Mouse (Mus musculus): Measurements from ENCODE around the gene Plcl2. TPM values are rescaled to one million over a fixed set of nuclear protein-coding genes. Genes with fewer than 3 reads are reported as not detected.
A peak's percentile ranks its signal among the peaks of the same experiment; 100 is the strongest.
"Not testable (repeated sequence)": the region's sequence is repeated elsewhere in the genome, so short reads cannot be mapped to it uniquely, and the experiment has no call there.

Gene Plcl2
- total RNA-seq, 2 experiments from 2014 or later: 91.8 to 94.5 TPM

- DNase-seq (ENCODE audit: low spot score in 2 of 2): no peak
These were observed 111.8 kb downstream of the Plcl2 start for GRCm38 (mm10) chr17:50620794-50621537.

- no peak for DNase-seq (ENCODE audit: low spot score in 2 of 2)
These were observed 112.8 kb downstream of the Plcl2 start for GRCm38 (mm10) chr17:50621996-50622395.

GRCm38 (mm10) chr17:50625584-50625983 is 116.4 kb downstream of the Plcl2 start:
- DNase-seq (ENCODE audit: low spot score in 2 of 2): no peak

GRCm38 (mm10) chr17:50627658-50628057 is 118.5 kb downstream of the Plcl2 start:
- DNase-seq (ENCODE audit: low spot score in 2 of 2): no peak

- no peak for DNase-seq (ENCODE audit: low spot score in 2 of 2)
These were observed 119.5 kb downstream of the Plcl2 start for GRCm38 (mm10) chr17:50628716-50629115.

- DNase-seq (ENCODE audit: low spot score in 2 of 2): not testable (repeated sequence)
These were observed 121.8 kb downstream of the Plcl2 start for GRCm38 (mm10) chr17:50630992-50631391.

- no peak for DNase-seq (ENCODE audit: low spot score in 2 of 2)
These were observed 125.0 kb downstream of the Plcl2 start for GRCm38 (mm10) chr17:50634008-50634871.

- DNase-seq (ENCODE audit: low spot score in 2 of 2): no peak
These were observed 126.9 kb downstream of the Plcl2 start for GRCm38 (mm10) chr17:50635961-50636585.

GRCm38 (mm10) chr17:50638791-50639190 is 129.6 kb downstream of the Plcl2 start:
- DNase-seq (ENCODE audit: low spot score in 2 of 2): no peak

- DNase-seq (ENCODE audit: low spot score in 2 of 2): no peak
These were observed 131.9 kb downstream of the Plcl2 start for GRCm38 (mm10) chr17:50641076-50641610.

- DNase-seq (ENCODE audit: low spot score in 2 of 2): no peak
These were observed 132.7 kb downstream of the Plcl2 start for GRCm38 (mm10) chr17:50641879-50642278.

- peak; percentile 42 to 56 for DNase-seq (ENCODE audit: low spot score in 2 of 2)
These were observed 134.2 kb downstream of the Plcl2 start for GRCm38 (mm10) chr17:50643356-50643755.

- no peak for DNase-seq (ENCODE audit: low spot score in 2 of 2)
These were observed 134.8 kb downstream of the Plcl2 start for GRCm38 (mm10) chr17:50643989-50644388.

GRCm38 (mm10) chr17:50648141-50648540 is 138.9 kb downstream of the Plcl2 start:
- not testable (repeated sequence) for DNase-seq (ENCODE audit: low spot score in 2 of 2)

GRCm38 (mm10) chr17:50648757-50649419 is 139.7 kb downstream of the Plcl2 start:
- DNase-seq (ENCODE audit: low spot score in 2 of 2): no peak

GRCm38 (mm10) chr17:50650535-50651223 is 141.5 kb downstream of the Plcl2 start:
- peak; percentile 73 to 78 for DNase-seq (ENCODE audit: low spot score in 2 of 2)

GRCm38 (mm10) chr17:50654741-50655415 is 145.7 kb downstream of the Plcl2 start:
- no peak for DNase-seq (ENCODE audit: low spot score in 2 of 2)

- no peak for DNase-seq (ENCODE audit: low spot score in 2 of 2)
These were observed 146.2 kb downstream of the Plcl2 start for GRCm38 (mm10) chr17:50655416-50655776.

- DNase-seq (ENCODE audit: low spot score in 2 of 2): no peak
These were observed 148.1 kb downstream of the Plcl2 start for GRCm38 (mm10) chr17:50657321-50657720.

GRCm38 (mm10) chr17:50658901-50659300 is 149.7 kb downstream of the Plcl2 start:
- DNase-seq (ENCODE audit: low spot score in 2 of 2): no peak

All from left cerebral cortex, adult 18-20 months (tissue).